Mouse (Mus musculus): ENCODE measurements at regions not wholly inside any gene's neighbourhood (a gene's known extent, or its start where the extent isn't known, plus 50 kb on each side); places are given as distances from the start of the nearest gene placed in this dataset.

- TF ChIP-seq CTCF (IDR thresholded peaks at IDR 0.05; ENCODE audit: extremely low read depth, insufficient read depth, insufficient read length, insufficient replicate concordance), result peak; percentile 32; the same call in 1 of the 2 replicates
- TF ChIP-seq POLR2A (IDR thresholded peaks at IDR 0.05; ENCODE audit: low read depth, low read length), result no peak
These were observed 138.3 kb upstream of the Slc24a2 start for GRCm38 (mm10) chr4:87368413-87369160.

Measured in spleen, adult 2 months (tissue).